Mouse (Mus musculus) kidney, postnatal 36 days (tissue): ENCODE results near the gene Plxdc2.

Experiments used
- DNase-seq, 2 experiments: peaks; one replicate each; pipeline ENCODE4 v3.0.0; 2021 to 2022; ENCODE audit warnings: mixed read lengths in 2 of 2

Plxdc2 gene

DNA sequence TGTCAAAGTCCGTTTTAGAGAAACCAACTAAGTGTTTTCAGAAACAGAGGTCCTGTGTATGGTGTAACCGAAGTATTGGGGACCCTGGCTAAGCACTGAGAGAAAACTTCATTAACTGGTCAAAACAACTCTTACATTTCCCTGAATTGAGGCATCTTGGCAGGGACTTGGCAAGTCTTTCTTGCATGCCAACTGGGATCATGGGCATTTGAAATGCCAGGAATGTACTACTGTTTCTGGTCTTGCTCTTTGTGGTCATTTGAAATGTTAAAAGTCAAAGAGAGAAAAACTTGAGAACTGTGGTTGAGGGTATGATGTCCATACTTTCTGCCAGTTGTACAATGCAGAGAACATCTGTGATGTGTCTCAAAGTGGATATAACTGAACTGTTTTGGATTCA, 403.7 kb downstream of the Plxdc2 start:
- DNase-seq, result no peak

- peak in 1 of 2 experiments; percentile 3 for DNase-seq
Observed at GRCm38 (mm10) chr2:16769149-16769548, 413.0 kb downstream of the Plxdc2 start.

DNA sequence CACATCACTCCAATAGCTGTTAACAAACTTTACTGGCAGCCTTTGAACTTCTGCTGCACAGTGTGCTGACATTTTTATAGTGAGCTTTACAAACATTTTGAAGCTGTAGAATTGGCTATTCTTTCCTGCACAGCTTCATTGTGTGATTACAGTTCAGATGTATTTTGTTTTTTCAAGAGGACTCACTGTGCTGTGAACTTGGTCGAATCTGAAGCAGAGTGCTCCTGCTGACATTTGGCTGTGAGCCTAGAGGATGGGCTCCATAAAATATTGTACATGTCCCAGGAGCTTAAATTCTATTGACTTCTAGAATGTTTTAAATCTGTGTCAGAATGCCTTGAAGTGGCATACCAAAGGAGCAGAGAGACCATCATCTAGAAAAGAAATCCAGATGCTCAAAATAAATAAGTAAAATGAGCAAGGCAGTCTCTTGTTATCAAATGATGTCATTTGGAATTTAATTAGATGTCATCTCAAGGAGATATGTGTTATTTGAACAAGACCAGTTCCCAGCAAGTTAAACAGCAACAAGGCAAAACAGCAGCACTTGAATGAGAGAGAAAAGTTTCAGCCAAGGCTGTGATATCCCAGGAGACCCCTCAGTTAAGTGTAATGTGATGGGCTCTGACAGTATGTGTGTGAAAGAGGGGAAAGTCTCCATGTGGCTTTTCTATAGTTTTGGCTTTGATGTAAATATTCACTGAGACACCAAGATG, 417.5 kb downstream of the Plxdc2 start:
- DNase-seq, result no peak

DNA sequence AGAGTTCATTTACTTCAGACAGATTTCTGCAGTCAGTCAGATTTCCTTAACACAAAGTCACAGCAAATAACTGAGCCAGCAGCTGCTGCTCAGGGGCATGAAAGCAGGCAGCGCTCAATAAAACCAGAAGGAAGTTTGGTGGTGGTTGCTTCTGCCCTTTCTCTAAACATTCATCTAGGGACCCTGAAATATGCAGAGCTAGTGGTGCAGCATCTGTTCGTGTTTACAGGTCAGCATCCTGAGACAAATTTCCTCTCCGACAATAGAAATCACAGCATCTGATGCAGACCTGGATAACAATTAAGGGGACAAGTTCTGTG, 418.0 kb downstream of the Plxdc2 start:
- DNase-seq, result no peak

- no peak for DNase-seq
Observed at GRCm38 (mm10) chr2:16795283-16795682, 439.2 kb downstream of the Plxdc2 start.
